Mouse (Mus musculus) right cerebral cortex, postnatal 25 days (tissue): Measurements from ENCODE around the gene Sema4b.

ENCODE experiments used
- DNase-seq: peaks from one replicate; pipeline ENCODE4 v3.0.0; 2022

Sema4b gene

DNA sequence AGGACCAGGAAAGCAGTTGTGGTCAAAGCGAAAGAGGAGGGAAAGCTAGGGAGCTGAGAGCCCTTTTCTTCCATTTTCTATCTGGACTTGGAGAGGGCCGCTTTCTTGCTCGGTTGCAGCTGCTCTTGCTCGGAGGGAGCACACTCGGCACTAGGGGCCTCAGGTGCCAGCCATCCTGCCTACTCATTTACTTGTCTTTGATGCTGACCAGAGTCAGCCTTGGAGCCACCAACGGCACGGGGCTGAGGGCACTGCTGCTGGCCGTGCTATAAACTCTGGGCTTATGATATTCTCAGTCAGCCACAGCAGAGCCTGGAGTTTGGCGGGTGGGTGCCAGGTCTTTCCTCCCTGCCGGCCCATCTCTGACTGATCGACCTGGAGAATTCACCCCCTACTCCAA, 12.2 kb downstream of the Sema4b start:
- DNase-seq, result no peak

DNA sequence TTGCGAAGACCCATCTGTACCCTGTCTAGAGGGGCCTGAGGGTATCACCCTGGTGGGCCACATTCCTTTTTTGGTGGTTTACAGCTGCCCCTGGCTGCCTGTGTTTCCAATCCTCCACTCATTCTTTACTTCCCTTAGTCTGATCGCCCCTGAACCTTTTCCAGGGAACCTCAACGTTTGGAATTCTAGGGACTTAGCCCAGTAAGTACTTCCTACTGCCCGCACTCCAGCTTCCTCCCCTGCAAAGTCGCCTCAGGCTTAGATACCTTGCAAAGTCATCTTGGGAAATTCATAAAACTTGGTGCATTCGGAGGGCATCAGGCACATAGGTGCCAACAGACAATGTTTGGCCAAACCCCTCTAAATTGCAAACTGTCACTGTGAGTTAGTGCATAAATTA, 12.6 kb downstream of the Sema4b start:
- no peak for DNase-seq

DNA sequence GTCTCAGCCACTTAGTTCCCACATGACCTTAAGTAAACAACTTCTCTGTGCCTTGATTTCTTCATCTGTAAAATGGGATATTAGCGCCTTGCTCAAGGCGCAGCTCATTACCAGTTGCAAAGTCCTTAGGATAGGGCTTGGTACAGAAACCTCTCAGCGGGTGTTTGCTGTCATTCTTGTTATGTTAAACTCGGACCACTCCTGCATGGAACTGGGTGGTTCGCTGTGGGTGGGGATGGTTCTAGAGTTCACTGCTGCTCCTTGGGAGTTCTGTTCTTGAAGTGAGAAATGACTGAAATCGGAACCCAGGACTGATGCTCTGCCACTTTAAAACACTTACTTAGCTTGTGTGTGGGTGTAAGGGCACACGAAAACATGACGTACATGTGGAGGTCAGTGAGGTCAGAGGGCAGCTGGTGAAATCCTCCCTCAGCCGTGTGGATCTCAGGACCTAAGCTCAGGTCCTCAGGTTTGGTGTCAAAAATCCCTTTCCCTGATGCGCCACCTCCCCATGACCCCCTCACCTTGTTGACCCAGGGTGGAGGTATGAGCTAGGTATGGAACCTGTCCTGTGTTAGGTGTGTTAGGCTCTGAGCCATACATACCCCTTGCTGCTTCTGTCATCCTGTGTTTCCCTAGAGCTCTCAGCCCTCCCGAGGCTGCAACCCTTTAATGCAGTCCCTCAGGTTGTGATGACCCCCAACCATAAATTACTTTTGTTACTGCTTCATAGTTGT, 13.4 kb downstream of the Sema4b start:
- no peak for DNase-seq

DNA sequence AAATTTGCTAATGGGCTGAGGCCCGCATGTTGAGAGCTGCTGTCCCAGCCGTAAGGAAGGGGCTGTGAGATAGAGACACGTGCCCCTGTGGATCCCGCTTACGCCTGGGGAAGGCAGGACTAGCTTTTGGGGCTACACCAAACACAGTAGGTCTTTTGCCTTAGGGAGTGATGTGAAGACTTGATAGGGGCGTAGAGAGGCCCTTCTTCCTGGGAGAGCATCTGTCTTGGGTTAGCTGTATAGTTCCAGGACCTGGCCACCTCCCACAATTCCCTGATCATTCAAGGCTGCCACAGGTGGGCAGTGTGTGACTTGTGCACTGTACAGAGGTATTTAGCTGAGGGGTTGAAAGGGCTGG, 13.9 kb downstream of the Sema4b start:
- DNase-seq, result no peak

DNA sequence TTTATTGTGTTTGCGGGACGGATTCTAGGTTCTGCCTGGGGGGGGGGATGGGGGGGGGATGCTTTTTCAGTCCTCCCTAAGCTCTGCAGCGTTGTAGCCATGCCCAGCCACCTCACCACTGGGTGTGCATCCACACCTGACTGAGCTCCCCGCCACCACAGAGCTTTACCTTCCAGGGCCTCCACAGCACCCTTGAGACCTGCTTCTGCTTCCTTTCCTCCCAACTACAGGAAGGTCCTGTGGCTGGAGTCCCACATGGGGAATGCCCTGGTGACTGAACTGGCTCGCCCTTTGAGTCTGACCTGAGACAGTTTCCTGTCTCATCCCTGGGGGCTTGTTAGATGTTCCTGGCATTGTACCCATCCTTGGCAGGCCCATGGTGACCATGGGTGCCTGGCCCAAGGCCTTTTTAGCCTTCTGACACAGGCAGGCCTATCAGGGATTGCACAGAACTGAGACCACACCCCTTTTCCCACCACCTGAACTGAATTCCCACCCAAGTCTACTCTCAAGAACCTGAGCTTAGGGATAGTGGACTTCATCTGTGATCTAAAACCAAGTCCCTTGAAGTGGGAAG, 14.4 kb downstream of the Sema4b start:
- no peak for DNase-seq

DNA sequence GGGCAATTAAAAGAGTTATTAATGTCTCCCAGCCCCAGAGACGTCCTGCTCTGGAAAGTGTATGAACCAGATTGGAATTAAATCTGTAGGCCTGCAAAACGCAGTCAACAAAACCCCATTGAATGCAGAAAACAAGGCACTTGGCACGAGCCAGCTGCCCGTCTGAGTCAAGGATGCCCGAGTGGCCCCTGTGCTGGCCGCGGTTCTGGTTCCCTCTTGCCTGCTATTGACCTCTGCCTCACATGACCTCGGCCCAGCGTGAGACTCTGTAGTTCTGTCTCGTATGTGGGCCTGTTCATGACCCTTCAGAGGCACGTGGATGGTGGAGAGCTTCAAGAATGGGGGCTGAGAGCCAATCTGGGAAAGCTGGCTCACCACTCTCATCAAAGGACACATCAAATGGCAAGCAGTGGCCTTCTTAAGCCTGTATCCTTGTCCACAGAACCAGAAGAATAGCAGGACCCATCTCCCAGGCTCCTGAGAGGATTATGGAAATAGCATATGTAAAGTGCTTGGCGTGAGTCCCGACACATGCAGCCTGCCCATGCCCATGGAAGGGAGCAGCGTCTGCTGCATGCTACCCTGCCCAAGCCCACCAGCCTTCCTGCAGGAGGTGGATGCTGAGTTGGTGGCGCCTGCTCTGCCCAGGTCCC, 15.4 kb downstream of the Sema4b start:
- no peak for DNase-seq

DNA sequence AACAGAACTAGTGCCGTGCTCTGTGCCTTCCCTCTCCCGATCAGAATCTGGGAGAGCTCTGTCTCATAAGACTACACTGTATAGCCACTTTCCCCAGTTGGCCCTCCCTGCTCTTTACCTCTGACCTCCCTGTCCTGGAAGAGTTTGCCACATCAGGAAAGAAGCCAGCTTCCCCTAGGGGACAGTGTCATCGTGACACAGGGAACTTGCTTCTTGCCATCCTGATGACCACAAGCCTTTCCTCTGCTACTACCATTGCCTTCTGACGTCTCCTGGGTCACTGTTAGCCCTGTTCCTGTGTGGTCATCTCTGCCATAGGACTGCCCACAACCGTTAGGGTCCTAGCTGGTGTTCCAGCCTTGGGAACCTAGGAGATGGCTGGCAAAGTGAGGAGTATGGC, 16.3 kb downstream of the Sema4b start:
- DNase-seq, result no peak

DNA sequence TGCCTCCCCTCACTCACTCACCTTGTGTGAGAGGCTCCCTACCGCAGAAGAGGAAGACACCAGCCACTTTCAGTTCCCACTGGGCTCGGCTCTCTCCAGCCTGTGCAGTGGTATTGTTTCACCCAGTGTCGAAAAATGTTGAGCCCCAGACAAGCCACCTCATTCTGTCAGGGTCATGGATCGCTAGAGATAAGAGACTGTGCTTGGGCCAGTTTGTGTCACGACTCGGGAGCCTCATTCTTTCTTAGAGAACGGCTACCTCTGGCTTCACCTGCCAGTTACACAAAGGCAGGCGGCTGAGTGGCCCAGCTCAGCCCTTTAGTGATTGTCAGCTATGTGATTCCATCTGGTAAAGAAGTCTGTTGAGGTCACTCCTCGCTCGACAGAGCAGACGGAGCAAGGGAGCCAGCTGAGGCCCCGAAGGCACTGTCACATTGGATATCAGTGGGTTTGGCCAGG, 17.0 kb downstream of the Sema4b start:
- DNase-seq, result no peak

DNA sequence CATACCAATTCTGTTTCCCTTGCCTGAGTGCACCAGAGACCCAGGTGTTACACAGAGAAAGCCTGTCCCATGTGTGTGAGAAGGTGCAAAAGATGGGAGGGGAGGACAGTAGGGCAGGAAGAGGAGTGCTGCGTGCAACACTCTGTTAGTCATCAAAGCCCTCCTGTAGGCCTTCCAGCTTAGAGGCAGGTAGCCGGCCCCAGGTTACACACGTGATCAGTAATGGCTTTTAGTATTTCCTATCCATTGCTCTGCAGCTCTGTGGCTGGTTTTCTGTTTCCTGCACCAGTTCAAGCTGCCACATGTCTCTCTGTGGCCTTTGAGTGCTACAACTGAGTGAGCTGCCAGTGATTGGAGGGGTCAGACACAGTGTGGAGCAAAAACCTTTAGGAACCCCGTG, 17.7 kb downstream of the Sema4b start:
- DNase-seq, result no peak

DNA sequence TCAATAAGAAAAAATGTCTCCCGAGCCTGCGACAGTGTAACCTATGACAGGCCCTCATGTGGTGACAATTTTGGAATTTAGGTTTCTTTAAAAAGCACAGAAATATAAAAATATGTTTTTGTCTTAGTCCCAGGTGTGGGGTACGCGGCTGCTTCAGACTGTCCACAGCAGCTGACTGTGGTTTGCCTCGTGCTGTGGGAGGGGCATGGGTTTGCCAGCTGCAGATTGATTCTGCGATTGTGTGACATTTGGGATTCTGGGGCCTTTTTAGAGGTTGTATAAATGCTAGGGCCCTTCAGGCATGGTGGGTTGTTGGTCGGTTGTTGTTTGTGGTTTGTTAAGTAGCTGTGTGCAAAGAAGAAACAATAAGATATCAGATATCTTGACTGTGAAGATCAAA, 18.3 kb downstream of the Sema4b start:
- no peak for DNase-seq

DNA sequence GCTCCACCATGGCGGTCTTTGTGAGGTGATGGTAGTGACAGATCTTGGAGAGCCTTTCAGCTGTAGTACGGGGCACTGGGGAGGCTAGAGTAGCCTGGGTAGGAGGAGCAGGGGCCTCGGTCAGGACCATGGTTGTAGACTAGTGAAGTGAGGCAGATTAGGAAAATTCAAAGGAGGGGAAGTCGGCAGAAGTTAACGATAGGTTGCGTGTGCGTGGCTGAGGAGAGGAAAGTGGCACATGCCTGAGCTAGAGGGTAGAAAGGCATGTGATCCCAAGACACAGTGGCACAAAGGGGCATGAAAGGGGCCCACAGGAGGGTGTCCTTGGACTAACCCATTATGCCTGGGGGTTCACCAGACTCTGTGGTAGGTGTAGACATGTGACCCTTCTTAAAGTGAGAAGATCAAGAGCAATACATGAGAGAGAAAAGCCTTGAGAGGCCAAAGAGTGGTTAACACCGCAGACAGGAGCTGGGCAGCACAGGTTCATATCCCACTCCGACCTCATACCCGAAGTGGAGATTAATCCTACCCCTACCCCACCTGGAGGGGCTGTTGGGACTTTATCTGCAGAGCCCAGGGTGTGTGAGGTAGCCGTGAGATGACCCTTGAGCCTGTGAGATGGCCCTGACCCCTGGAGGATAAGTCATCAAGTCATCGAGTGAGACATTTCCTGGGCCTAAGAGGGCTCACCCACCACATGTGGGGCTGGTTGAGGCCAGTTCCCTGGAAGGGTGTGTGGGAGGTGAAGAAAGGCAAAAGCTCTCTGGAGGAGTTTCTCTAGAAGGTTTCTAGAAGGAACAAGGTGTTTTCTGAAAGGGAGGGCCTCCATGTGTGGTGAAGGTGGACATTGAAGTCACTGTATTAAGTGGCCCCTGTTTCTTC, 19.3 kb downstream of the Sema4b start:
- DNase-seq, result no peak

DNA sequence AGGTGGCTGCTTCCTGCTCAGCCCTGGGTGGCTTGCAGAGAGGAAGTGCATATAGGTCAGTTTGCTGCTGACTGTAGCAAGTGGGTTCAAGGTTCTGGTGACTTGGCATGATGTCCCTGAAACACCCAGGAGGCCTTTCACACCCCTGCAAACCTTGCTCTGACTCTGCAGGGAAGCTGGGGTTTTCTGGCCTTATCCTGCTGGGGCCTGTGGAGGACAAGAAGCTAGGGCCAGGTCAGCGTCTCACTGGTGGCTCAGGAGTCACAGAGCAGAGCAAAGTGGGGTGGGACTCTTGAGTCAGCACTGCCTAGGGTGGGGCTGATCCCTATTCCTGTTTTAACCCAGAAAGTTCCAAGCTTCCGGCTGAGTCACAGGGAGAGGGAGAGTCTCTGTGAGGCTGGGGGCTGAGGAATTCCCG, 20.7 kb downstream of the Sema4b start:
- DNase-seq, result no peak

DNA sequence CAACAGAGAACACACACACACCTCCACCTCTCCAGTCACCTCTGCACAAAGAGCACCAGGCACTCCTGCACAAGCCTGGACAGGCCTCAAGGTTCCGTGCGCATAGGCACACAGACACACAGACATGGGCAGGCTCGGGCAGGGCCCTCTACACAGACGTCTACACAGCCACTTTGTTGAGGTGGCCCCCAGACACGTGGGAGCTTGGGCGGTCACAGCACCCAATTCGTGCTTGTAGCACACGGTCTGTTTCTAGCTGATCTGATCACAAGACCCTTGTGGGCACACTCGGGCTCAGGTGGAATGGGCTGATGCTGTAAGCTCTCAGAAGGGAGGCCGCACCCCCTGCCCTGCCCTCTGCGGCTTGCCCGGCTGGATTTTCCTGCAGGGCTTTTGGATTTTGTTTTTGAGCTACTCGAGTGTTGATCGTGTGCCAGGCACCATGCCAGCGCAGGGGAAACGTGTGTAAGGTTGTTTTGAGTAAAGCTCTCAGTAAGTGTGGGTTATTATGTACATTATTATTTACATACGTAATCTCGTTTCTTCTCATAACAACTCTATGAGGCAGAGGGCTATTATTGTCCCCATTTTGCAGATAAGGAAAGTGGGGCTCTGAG, 21.5 kb downstream of the Sema4b start:
- DNase-seq, result no peak

DNA sequence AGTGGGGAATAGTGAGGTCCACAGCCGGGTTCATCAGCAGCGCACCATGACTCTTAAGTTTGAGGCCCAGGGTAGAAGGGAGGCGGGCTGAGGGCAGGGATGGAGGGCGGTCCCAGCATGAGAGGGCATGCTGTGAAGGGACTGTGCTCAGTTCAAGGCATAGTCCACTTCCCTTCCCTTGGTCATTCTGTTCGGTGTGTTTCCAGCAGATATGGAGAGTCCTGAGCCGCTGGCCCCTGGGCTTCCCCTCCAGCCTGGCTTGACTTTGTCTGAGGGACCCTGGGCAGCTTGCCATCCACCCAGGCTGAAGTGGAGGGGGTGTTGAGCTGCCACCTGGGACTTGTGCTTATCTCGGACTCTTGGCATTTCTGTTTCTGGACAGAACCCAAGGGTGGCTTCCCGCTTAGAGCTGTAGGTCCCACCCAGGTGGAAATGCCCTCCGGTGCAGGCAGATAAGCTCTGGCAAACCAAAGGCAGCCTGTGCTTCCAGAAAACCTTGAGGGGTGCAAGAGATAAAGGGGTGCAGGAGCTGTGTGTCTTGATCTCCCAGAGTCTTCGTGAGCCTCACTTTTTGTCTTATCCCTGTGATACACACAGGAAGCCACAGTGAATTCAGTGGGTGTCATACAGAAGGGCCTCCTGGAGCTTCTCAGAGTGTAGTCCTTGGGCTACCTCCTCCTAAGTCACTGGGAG, 22.2 kb downstream of the Sema4b start:
- no peak for DNase-seq

DNA sequence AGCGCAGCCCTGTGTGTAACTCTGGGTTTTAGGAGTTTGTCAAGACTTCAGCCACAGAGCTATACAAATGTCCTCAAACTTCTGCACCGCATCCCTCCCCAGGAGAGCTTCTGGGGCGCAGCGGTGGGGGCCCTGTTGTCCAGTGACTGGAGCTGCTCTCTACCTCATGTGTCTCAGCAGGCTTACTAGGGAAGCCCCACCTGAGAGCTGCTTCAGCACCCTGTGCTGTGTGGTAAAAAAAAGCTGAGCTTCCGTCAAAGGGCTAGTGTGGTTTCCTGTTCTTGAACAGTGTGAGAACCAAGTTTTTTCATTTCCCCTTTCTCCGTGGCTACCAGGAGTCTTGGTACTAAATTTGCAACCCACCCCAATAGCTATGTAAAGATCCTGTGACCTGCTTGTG, 23.0 kb downstream of the Sema4b start:
- no peak for DNase-seq

DNA sequence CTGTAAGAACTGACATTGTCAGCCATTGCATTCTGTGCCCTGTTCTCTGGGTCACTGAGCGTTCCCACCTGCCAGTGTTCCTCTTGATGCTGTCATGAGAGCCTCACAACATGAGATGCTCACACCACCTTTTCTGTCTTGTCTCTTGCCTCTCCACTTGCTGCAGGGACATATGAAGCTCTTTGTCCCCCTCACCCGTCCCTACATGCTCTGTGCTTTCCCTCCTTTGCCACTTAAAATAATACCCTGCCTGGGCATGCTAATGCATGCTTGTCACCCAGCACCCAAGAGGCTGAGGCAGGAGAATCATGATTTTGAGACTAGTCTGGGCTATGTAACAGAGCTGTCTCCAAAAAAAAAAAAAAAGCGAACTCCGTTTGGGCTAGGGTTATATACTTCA, 24.3 kb downstream of the Sema4b start:
- DNase-seq, result no peak

DNA sequence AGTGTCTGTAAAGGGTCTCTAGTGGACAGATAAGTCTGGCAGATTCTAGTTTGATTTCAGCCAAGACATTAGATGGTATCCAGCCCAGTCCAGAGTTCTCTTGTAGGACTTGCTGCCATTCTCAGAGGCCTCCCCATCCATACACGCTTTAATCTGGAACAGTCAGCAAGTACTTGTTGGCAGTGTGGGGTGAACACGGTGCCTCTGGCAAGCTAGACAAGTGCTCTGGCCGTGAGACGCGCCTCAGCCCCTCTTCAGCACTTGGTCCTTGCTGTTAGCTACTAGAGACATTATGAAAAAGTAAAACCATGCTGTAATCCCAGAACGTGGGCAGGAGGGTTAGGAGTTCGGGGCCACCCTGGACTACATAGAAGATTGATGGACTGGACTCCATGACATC, 27.0 kb downstream of the Sema4b start:
- DNase-seq, result no peak

DNA sequence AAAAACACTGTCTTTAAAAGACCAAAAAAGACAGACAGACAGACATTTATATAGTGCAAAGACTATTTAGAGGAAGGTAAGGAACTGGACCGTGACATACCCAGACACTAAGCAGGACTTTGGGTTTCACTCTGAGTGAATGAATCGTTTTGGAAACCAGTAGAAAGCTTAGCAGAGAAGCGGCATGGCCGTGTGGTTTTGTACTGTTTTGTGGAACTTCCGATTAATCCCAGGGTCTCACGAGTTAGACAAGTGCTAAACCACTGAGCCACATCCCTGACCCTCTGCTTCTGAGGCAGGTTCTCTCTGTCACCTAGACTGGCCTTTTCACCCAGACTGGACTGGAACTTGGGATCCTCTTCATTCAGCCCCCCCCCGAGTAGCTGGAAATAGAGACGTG, 27.8 kb downstream of the Sema4b start:
- DNase-seq, result no peak

DNA sequence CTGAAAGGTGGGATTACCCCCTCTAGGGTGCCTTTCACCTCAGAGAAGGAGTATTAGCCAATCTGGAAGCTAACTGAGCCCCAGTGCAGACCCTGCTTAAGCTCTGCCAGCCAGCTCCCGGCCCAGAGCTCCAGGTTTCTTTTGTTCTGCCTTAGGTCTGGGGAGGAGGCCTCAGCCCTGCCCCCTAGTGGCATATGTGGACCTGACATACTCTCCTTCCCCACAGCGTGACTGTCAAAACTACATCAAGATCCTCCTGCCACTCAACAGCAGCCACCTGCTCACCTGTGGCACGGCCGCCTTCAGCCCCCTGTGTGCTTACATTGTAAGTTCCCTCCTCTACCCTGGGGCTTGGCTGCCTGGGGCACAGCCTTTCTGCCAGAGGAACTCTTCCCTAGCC, 28.8 kb downstream of the Sema4b start:
- DNase-seq, result peak; percentile 62

DNA sequence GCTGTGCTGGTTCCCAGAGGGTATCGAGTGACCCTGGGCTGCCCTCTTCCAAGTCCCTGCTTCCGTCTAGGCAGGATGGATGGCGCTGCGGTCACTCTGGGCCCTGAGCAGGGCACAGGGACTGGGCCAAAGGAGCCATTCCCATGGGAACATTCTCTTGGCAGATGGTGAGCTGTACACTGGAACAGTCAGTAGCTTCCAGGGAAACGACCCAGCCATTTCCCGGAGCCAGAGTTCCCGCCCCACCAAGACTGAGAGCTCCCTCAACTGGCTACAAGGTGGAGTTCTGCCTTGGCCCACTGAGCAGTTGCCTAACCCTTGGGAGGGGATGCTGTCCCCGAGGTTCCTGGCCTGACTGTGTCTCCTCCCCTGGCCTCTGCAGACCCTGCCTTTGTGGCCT, 29.9 kb downstream of the Sema4b start:
- no peak for DNase-seq

DNA sequence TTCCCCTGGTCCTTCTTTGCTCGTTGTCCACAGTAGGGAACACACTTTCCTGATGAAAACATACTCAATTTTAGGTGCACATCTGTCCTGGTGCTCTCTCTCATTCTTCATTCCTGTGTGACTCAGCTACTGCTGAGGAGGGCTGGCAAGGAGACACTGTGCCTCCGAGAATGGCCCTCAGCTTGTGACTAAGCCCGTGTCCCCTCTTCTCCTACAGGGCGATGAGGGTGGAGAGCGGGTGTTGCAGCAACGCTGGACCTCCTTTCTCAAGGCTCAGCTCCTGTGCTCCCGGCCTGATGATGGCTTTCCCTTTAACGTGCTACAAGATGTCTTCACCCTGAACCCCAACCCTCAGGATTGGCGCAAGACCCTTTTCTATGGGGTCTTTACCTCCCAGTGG, 32.0 kb downstream of the Sema4b start:
- no peak for DNase-seq

DNA sequence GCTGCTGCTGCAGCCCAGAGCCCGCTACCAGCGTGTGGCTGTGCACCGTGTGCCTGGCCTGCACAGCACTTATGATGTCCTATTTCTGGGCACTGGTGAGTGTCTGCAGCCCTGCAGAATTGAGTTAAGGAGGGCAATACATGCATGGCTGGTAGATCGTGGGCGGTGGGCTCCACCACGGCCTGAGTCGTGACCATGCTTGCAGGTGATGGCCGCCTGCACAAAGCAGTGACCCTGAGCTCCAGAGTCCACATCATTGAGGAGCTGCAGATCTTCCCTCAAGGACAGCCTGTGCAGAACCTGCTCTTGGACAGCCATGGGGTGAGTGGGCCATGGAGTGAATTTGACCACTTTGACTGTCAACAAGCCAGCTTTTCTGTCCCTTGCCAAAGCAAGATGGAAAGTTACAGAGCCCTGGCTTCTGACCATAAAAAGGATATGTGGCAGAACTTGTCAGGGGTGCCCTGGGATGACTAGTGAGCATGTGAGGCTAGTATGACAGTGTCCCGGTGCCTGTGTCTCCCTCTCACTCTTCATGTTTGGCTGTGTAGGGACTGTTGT, 33.7 kb downstream of the Sema4b start:
- DNase-seq, result no peak
